In the genomic region with DNA sequence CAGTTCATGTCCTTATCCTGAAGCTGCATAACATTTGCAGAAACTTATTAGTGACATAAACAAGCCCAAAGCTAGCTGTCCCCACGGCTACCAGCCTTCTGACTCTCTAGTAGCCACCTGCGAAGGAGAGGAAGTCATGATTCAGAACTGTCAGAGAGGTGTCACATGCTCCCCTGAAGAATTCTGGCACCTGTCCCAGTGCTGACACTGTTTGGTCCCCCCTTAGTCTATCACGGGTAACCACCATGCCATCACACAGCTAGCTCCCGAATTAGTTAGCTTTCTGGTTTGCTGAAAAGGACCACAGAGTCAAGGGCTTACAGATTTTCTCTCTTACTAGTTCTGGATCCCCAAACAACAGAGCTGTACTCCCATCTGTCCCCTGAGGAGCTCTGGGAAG, we compare ENCODE assay signal across 18 mouse cellular contexts. TPM values are rescaled to one million over a fixed set of nuclear protein-coding genes. Genes with fewer than 3 reads are reported as not detected.
DNase-seq lines count a peak whose midpoint lies in the region; ATAC-seq and TF ChIP-seq lines count a peak whose summit lies in the region.
"Had no signal": no experiment of that assay in that cellular context is flagged by ENCODE, and none has a peak within 500 bp of the region (broad histone marks: within the 10 kb centered on the region; RNA-seq: fewer than 3 reads in every experiment).

No protein-coding gene starts in this region.

- no peak for TF ChIP-seq EP300 in heart, adult 2 months (IDR thresholded peaks at IDR 0.05; ENCODE audit: insufficient read depth, low read depth, low read length)
- TF ChIP-seq EP300 in CH12.LX (IDR thresholded peaks at IDR 0.05; ENCODE audit: low read length) = peak; percentile 92

- peak; percentile 33 to 43 for DNase-seq in heart, adult 2 months
- DNase-seq in 3T3-L1 (ENCODE audit: low read depth, low spot score) = peak; percentile 48
- peak; percentile 86 for DNase-seq in CH12.LX (ENCODE audit: extremely low read depth)
- no peak for DNase-seq in embryo, embryonic 11 days
- DNase-seq in forebrain, embryonic 11.5 days (ENCODE audit: low spot score) = no peak
- DNase-seq in layer of hippocampus, postnatal 10 days (ENCODE audit: low spot score in 2 of 2) = no peak
- DNase-seq: cerebellum, adult 9-10 months; gastrocnemius, postnatal 25 days had no signal

- TF ChIP-seq RAD21 in CH12.LX (IDR thresholded peaks at IDR 0.05; ENCODE audit: low read depth, low read length) = no peak

- no peak overlapping the region for H3K4me2 ChIP-seq in heart, embryonic 11.5 days
- H3K4me2 ChIP-seq in CH12.LX (ENCODE audit: insufficient read depth, low read depth, poor library complexity, severe bottlenecking) = 0 out of 2 replicates have a peak overlapping the region, but pooled peaks have one; percentile 10
- H3K4me2 ChIP-seq in heart, embryonic 16.5 days (ENCODE audit: low read depth, low read length) = no peak overlapping the region
- H3K4me2 ChIP-seq in forebrain, embryonic 11.5 days (ENCODE audit: low read depth, low read length, severe bottlenecking) = no peak overlapping the region
- H3K4me2 ChIP-seq: embryonic facial prominence, embryonic 12.5 days; forebrain, embryonic 13.5 days; hindbrain, embryonic 12.5 days; liver, embryonic 11.5 days; midbrain, embryonic 12.5 days had no signal

- intact Hi-C loops in heart, adult 2 months (cut with DNase I) = no loop called here

- no peaks in the 10 kb centered on the region for H3K27me3 ChIP-seq in heart, adult 2 months (ENCODE audit: control insufficient read depth, insufficient read depth, low read length)
- no peaks in the 10 kb centered on the region for H3K27me3 ChIP-seq in heart, embryonic 11.5 days (ENCODE audit: control insufficient read depth, insufficient read depth, low read length)
- H3K27me3 ChIP-seq in CH12.LX (replicated peaks) = no peaks in the 10 kb centered on the region
- no peaks in the 10 kb centered on the region for H3K27me3 ChIP-seq in heart, embryonic 16.5 days (ENCODE audit: control insufficient read depth, insufficient read depth, low read length)
- H3K27me3 ChIP-seq in forebrain, embryonic 11.5 days (ENCODE audit: control insufficient read depth, insufficient read depth, low read length) = no peaks in the 10 kb centered on the region
- H3K27me3 ChIP-seq: embryonic facial prominence, embryonic 12.5 days; forebrain, embryonic 13.5 days had no signal

- no peak overlapping the region for H3K27ac ChIP-seq in heart, adult 2 months
- no peak overlapping the region for H3K27ac ChIP-seq in heart, embryonic 11.5 days (ENCODE audit: low read depth, low read length)
- no peak overlapping the region for H3K27ac ChIP-seq in CH12.LX (ENCODE audit: insufficient read depth, low read depth)
- no peak overlapping the region for H3K27ac ChIP-seq in heart, embryonic 16.5 days (ENCODE audit: low read length)
- no peak overlapping the region for H3K27ac ChIP-seq in forebrain, embryonic 11.5 days (ENCODE audit: low read depth, low read length)
- H3K27ac ChIP-seq: embryonic facial prominence, embryonic 12.5 days; forebrain, embryonic 13.5 days; hindbrain, embryonic 12.5 days; kidney, postnatal 0 days; midbrain, embryonic 12.5 days; stomach, postnatal 0 days had no signal

- no peaks in the 10 kb centered on the region; the same call in 1 of the 2 replicates for H3K36me3 ChIP-seq in heart, adult 2 months (ENCODE audit: control insufficient read depth, insufficient read depth, low read length)
- no peaks in the 10 kb centered on the region for H3K36me3 ChIP-seq in heart, embryonic 11.5 days (ENCODE audit: control insufficient read depth, insufficient read depth, low read length)
- H3K36me3 ChIP-seq in CH12.LX (replicated peaks in 1 of 2; ENCODE audit: control insufficient read depth in 1 of 2, insufficient read depth in 1 of 2, low read length in 1 of 2) = peaks cover 0 to 24% of the 10 kb centered on the region in 2 experiments
- no peaks in the 10 kb centered on the region for H3K36me3 ChIP-seq in heart, embryonic 16.5 days (ENCODE audit: control insufficient read depth, insufficient read depth)
- no peaks in the 10 kb centered on the region for H3K36me3 ChIP-seq in forebrain, embryonic 11.5 days (ENCODE audit: control insufficient read depth, insufficient read depth, low read length)
- H3K36me3 ChIP-seq: embryonic facial prominence, embryonic 12.5 days; hindbrain, embryonic 12.5 days; midbrain, embryonic 12.5 days had no signal

- H3K9me3 ChIP-seq in heart, embryonic 11.5 days (replicated peaks; ENCODE audit: control insufficient read depth, low read length) = no peaks in the 10 kb centered on the region
- H3K9me3 ChIP-seq in CH12.LX (replicated peaks; ENCODE audit: low read length) = no peaks in the 10 kb centered on the region
- H3K9me3 ChIP-seq in heart, embryonic 16.5 days (replicated peaks; ENCODE audit: control insufficient read depth, low read length) = no peaks in the 10 kb centered on the region
- H3K9me3 ChIP-seq in forebrain, embryonic 11.5 days (ENCODE audit: control insufficient read depth, low read length) = no peaks in the 10 kb centered on the region
- H3K9me3 ChIP-seq: embryonic facial prominence, embryonic 12.5 days; forebrain, embryonic 13.5 days; hindbrain, embryonic 12.5 days; midbrain, embryonic 12.5 days had no signal

- WGBS in heart, adult 2 months = 28% methylated on average over 4 of the region's 4 CpGs
- 57% methylated on average over 4 of the region's 4 CpGs for WGBS in heart, embryonic 11.5 days (ENCODE audit: insufficient replicate concordance)
- 24% methylated on average over 4 of the region's 4 CpGs for WGBS in heart, embryonic 16.5 days
- WGBS in forebrain, embryonic 11.5 days = 80% methylated on average over 4 of the region's 4 CpGs

- no peak for TF ChIP-seq CTCF in heart, adult 2 months (IDR thresholded peaks at IDR 0.05)
- TF ChIP-seq CTCF in CH12.LX (conservative IDR thresholded peaks at IDR 0.05 in 1 of 2, IDR thresholded peaks at IDR 0.05 in 1 of 2; ENCODE audit: low read depth in 2 of 2, low read length in 2 of 2) = no peak

- no peaks in the 10 kb centered on the region; the same call in 1 of the 2 replicates for H3K4me1 ChIP-seq in heart, adult 2 months (ENCODE audit: control insufficient read depth, insufficient read depth, low read length)
- no peaks in the 10 kb centered on the region for H3K4me1 ChIP-seq in heart, embryonic 11.5 days (ENCODE audit: control insufficient read depth, insufficient read depth, low read length)
- peaks cover 17 to 83% of the 10 kb centered on the region in 2 experiments for H3K4me1 ChIP-seq in CH12.LX (ENCODE audit: control insufficient read depth in 1 of 2, insufficient read depth in 2 of 2)
- peaks cover 5% of the 10 kb centered on the region; the same call in 1 of the 2 replicates for H3K4me1 ChIP-seq in heart, embryonic 16.5 days (ENCODE audit: control insufficient read depth, insufficient read depth, low read length)
- peaks cover 11% of the 10 kb centered on the region; the same call in 1 of the 2 replicates for H3K4me1 ChIP-seq in forebrain, embryonic 11.5 days (replicated peaks; ENCODE audit: control insufficient read depth, insufficient read depth, low read length)

- ATAC-seq in heart, embryonic 11.5 days (replicated peaks; ENCODE audit: insufficient number of reproducible peaks, low FRiP score, low TSS enrichment) = no peak
- ATAC-seq in heart, embryonic 16.5 days (replicated peaks; ENCODE audit: extremely low read depth, insufficient read depth, low FRiP score) = peak; percentile 65
- ATAC-seq in forebrain, embryonic 11.5 days (replicated peaks; ENCODE audit: low FRiP score) = no peak
- ATAC-seq: forebrain, embryonic 13.5 days; lung, postnatal 0 days had no signal

- in situ Hi-C loops in CH12.LX (cut with MboI; ENCODE audit: low pct_ligation_motif_present, low pct_unique_long_range_greater_than_20kb, low sequenced_read_pairs) = loop anchor here (10.0 kb wide), 1 partner anchor 150 kb away; no protein-coding TSS in a partner anchor

- no peaks in the 10 kb centered on the region for H3K79me2 ChIP-seq in heart, adult 2 months (replicated peaks; ENCODE audit: control insufficient read depth, insufficient read depth, low read length)
- H3K79me2 ChIP-seq in CH12.LX (replicated peaks; ENCODE audit: control insufficient read depth, extremely low read depth, insufficient read depth, poor library complexity, severe bottlenecking) = no peaks in the 10 kb centered on the region

- dilution Hi-C loops in CH12.LX (cut with MboI; ENCODE audit: extremely low pct_ligation_motif_present, extremely low pct_unique_long_range_greater_than_20kb, low sequenced_read_pairs) = no loop called here

- no peak overlapping the region for H3K9ac ChIP-seq in heart, adult 2 months (ENCODE audit: low read depth, low read length)
- H3K9ac ChIP-seq in heart, embryonic 11.5 days (ENCODE audit: low read depth, low read length) = no peak overlapping the region
- no peak overlapping the region for H3K9ac ChIP-seq in CH12.LX (ENCODE audit: insufficient read depth, low read depth)
- H3K9ac ChIP-seq in heart, embryonic 16.5 days (ENCODE audit: low read length) = no peak overlapping the region
- H3K9ac ChIP-seq in forebrain, embryonic 11.5 days (ENCODE audit: low read length) = no peak overlapping the region
- H3K9ac ChIP-seq: embryonic facial prominence, embryonic 12.5 days; forebrain, embryonic 13.5 days; hindbrain, embryonic 12.5 days; midbrain, embryonic 12.5 days had no signal

- TF ChIP-seq POLR2A in heart, adult 2 months (IDR thresholded peaks at IDR 0.05; ENCODE audit: insufficient read depth, low read depth, low read length) = no peak
- no peak for TF ChIP-seq POLR2A in CH12.LX (IDR thresholded peaks at IDR 0.05; ENCODE audit: low read depth, low read length)

- H3K4me3 ChIP-seq in heart, adult 2 months = no peak overlapping the region
- no peak overlapping the region for H3K4me3 ChIP-seq in heart, embryonic 11.5 days (ENCODE audit: low read depth, low read length)
- H3K4me3 ChIP-seq in CH12.LX (replicated peaks in 1 of 3; ENCODE audit: low read depth in 2 of 3, low read length in 2 of 3, poor library complexity in 1 of 3) = no peak overlapping the region
- no peak overlapping the region for H3K4me3 ChIP-seq in heart, embryonic 16.5 days (ENCODE audit: low read length)
- H3K4me3 ChIP-seq in forebrain, embryonic 11.5 days (ENCODE audit: low read depth, low read length) = no peak overlapping the region
- H3K4me3 ChIP-seq: embryonic facial prominence, embryonic 12.5 days; forebrain, embryonic 13.5 days; hindbrain, embryonic 12.5 days; midbrain, embryonic 12.5 days had no signal

TF ChIP-seq in CH12.LX, 34 proteins besides CTCF, POLR2A, EP300 and RAD21 (continues in another document):
- TF ChIP-seq UBTF (IDR thresholded peaks at IDR 0.05; ENCODE audit: low read depth, low read length) = no peak

RNA-seq across cellular contexts. Expression of a gene that starts 43.3 kb away (rescaled TPM):
- total RNA-seq in heart, adult 2 months (2021) = not detected
- not detected in 2 replicates for polyA plus RNA-seq in heart, adult 2 months (2012; rRNA removed)
- polyA plus RNA-seq in heart, embryonic 11.5 days (2014; fragmentation: Nextera tagmentation; extraction: Ambion mirVana) = not detected in 2 replicates
- total RNA-seq in CH12.LX (2012; rRNA removed) = not detected in 2 replicates
- total RNA-seq in CH12.LX (2014; rRNA removed) = not detected in 2 replicates
- not detected in 2 replicates for polyA plus RNA-seq in CH12.LX (2012; ENCODE audit: insufficient read length, low read depth)
- 0.24 TPM in 1 of 2 replicates, not detected in the other for polyA plus RNA-seq in heart, embryonic 16.5 days (2015; fragmentation: Nextera tagmentation; extraction: Ambion mirVana)
- polyA plus RNA-seq in forebrain, embryonic 11.5 days (2014; fragmentation: Nextera tagmentation; extraction: Ambion mirVana) = 5.0 and 8.7 TPM in 2 replicates
- 10 to 100 TPM in 1 of 2 experiments, 1 to 10 TPM in 1; 9.7 to 10.4 TPM for total RNA-seq in layer of hippocampus, postnatal 10 days (2021)
- total RNA-seq: gastrocnemius, postnatal 25 days had no signal
- polyA plus RNA-seq: kidney, postnatal 0 days; liver, embryonic 11.5 days had no signal

Comparison
In these comparisons a context has a peak if more than half of its experiments do, and no peak if none do; other contexts are left out.
1. DNase-seq: peak in heart, adult 2 months (2 of 2), 3T3-L1 (single experiment) and CH12.LX (single experiment); none in embryo, embryonic 11 days (single experiment), forebrain, embryonic 11.5 days (single experiment) and layer of hippocampus, postnatal 10 days (0 of 2).